Mouse (Mus musculus) E14TG2a.4 (cell line): ENCODE measurements at regions not wholly inside any gene's neighbourhood (a gene's known extent, or its start where the extent isn't known, plus 50 kb on each side); places are given as distances from the start of the nearest gene placed in this dataset.

Experiments used
- CTCF ChIP-seq: conservative IDR thresholded peaks from 2 replicates; pipeline ENCODE4 v1.5.1; 2014; ENCODE audit warnings: low read length
- NANOG ChIP-seq: IDR thresholded peaks from 2 replicates; pipeline ENCODE4 v1.6.1; 2014; ENCODE audit warnings: borderline replicate concordance, low read length, mixed read lengths
- POU5F1 ChIP-seq: IDR thresholded peaks from 2 replicates; pipeline ENCODE4 v1.6.1; 2014; ENCODE audit warnings: low read length, borderline replicate concordance

DNA sequence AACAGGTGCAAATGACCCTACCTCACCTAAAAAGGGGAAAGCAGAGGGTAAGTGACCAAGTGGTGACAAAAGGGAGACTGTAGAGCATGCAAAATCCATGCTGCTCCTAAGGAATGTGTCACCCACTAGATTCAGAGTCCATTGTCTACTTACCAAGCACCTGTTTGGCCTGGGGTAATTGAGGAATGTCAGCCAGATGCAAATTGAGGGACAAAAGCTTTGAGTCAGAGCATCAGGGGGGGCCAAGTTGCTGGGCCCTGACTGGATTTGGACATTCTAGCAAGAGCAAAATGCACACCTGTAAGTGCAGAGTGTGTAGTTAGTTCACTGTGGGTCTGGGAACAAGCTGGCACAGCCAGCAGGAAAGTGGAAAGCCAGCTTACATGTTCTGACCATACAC, 2783.6 kb downstream of the Gm37988 start:
- no peak for TF ChIP-seq CTCF
- TF ChIP-seq POU5F1, result no peak
- TF ChIP-seq NANOG, result no peak
